Mouse (Mus musculus): Measurements from ENCODE around the gene Nfkbiz.

- TF ChIP-seq CTCF (IDR thresholded peaks at IDR 0.05; ENCODE audit: low read depth) (no peak), EP300 (IDR thresholded peaks at IDR 0.05; ENCODE audit: low read depth) (no peak)
Observed at GRCm38 (mm10) chr16:55787385-55788072, 51.2 kb downstream of the Nfkbiz start.
